Mouse (Mus musculus) heart, postnatal 4 days (tissue): ENCODE measurements around the gene Zfp644. TPM values are rescaled to one million over a fixed set of nuclear protein-coding genes. Genes with fewer than 3 reads are reported as not detected.
A peak's percentile ranks its signal among the peaks of the same experiment; 100 is the strongest.
"Not testable (repeated sequence)": the region's sequence is repeated elsewhere in the genome, so short reads cannot be mapped to it uniquely, and the experiment has no call there.

Experiments
- DNase-seq: peaks from one replicate; pipeline ENCODE4 v3.0.0; 2021
- total RNA-seq, 2 experiments: library from RNA; stranded (reverse); gene quantifications; 2 replicates each; pipeline ENCODE4 v1.2.3; 2021

Gene Zfp644
- 100 to 1,000 TPM; 101 to 107 TPM for total RNA-seq

GRCm38 (mm10) chr5:106696396-106697337, at the start of gene Zfp644:
TSS of gene Zfp644 (minus strand) at chr5:106697287.
- DNase-seq, result peak; percentile 91

DNA sequence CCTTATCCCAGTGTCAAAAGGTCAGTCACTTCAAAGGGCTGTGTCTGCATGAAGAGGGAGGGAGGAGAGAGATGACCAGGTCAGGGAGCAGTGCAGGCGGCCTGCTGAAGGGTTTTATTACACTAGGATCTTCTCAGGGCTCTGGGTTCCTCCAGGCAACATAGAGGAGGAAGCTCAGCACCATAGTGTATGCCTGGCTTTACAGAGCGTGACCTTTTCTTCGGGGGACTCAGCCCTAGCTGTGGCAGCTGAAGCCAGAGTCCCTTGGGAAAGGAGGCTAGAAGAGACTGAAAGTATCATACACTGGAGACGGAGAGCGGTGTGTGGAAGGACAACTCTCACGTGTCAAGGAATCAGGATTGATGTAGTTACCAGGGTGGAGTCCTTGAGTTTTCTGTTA, 42.6 kb upstream of the Zfp644 start:
- no peak for DNase-seq

GRCm38 (mm10) chr5:106723487-106723886, 26.4 kb upstream of the Zfp644 start:
- DNase-seq, result no peak

- no peak for DNase-seq
These were observed 25.7 kb upstream of the Zfp644 start for GRCm38 (mm10) chr5:106722771-106723170.

DNA sequence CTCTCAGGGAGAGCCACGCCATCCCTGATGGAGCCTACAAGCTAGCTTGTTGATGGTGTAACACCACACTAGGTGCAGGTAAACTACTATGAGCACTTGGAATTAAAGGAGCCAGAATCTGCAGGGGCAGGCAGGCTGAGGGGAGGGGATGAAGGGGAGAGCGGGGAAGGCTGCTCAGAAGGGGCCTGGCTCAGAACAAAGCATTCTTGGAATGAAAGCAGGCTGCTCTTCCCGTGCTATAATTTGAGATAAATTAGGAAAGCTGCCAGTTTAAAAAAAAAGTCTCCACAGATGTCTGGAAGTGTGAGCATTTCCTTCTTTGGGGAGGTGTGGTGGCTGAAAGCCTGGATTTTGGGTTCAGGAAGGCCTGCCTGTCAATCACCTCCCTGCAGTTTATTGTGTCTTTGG, 14.8 kb upstream of the Zfp644 start:
- DNase-seq, result no peak

- DNase-seq, result no peak
These were observed 14.2 kb upstream of the Zfp644 start for GRCm38 (mm10) chr5:106711220-106711726.

DNA sequence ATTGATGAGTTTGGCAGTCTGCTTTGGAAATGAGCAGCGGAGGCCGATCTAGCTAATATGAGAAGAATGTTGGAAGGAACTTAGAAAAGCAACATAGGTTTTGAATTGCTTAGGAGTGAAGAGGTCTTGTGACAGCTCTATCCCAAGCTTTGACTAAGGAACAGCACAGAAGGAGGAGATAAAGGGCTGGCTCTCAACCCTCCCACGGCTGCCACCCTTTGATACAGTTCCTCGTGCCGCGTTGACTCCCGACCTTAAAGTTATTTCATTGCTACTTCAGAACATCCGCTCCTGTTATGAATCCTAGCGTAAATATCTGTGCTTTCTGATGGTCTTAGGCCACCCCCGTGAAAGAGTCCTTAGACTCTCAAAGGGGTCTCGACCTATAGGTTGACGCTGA, 13.5 kb upstream of the Zfp644 start:
- no peak for DNase-seq

DNA sequence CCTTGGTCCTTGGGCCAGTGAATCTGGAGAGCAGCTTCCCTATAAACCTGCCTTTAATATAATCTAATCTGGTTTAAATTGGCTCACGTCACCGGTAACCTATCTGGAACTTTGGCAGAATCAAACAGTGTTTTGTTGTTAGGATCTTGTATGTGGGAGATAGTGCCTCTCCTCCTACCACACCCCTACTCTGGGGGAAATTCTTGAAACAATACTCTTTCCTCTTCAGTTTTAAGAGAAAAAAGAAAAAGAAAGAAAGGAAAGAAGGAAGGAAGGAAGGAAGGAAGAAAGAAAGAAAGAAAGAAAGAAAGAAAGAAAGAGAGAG, 13.0 kb upstream of the Zfp644 start:
- DNase-seq, result no peak

- DNase-seq, result peak; percentile 37
These were observed 12.4 kb upstream of the Zfp644 start for GRCm38 (mm10) chr5:106709388-106710084.

GRCm38 (mm10) chr5:106706363-106706762, 9.3 kb upstream of the Zfp644 start:
- no peak for DNase-seq

GRCm38 (mm10) chr5:106705162-106705561, 8.1 kb upstream of the Zfp644 start:
- peak; percentile 59 for DNase-seq

GRCm38 (mm10) chr5:106695681-106696395, 1.2 kb downstream of the Zfp644 start:
- peak; percentile 82 for DNase-seq

DNA sequence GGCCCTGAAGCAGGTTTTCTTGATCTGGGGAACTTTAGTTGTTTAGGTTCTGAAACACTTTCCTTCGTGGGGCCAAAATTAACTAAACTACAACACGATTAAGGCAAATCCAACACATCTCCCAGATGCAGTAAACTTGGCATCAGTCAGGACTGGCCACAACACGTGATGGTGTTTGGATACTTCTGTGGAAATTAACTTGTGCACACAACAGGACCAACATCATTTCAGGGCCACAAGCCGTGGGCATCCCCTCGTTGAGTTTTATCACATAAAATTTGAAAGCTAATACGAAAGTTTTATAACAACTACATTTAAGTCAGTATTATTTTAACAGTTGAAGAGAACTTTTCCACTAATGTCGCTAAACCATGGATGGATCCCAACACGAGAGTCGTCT, 1.9 kb downstream of the Zfp644 start:
- no peak for DNase-seq

DNA sequence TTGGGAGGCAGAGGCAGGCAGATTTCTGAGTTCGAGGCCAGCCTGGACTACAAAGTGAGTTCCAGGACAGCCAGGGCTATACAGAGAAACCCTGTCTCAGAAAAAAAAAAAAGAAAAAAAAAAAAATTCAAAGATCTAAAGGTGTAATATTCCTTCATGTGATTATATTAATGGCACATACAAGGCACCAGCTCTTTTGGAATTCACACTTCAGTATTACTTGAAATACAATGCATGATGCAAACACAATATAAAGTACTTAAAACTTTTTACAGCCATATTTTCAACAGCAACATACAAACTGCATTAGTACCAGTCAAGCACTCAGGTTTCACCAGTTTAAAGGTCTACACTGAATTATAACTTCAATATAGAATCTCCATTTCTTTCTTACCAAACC, 2.4 kb downstream of the Zfp644 start:
- DNase-seq, result no peak

DNA sequence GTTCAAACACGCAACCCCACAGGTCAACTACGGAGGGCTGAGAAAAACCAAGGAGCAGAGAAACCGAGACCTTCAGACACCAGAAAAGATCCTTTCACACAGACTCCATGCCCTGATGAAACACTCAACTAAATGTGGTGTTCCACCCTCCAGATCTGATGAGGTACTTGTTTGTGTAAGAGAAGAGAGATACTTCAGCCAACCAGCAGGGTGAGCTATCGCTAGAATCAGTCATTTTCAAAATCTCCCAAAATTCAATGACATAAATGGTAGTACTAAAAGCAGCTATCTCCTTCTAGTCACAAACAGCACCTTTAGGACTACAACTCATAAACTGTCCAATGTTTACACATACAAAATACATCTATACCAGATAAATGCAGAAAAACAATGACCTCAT, 4.1 kb downstream of the Zfp644 start:
- DNase-seq, result no peak

DNA sequence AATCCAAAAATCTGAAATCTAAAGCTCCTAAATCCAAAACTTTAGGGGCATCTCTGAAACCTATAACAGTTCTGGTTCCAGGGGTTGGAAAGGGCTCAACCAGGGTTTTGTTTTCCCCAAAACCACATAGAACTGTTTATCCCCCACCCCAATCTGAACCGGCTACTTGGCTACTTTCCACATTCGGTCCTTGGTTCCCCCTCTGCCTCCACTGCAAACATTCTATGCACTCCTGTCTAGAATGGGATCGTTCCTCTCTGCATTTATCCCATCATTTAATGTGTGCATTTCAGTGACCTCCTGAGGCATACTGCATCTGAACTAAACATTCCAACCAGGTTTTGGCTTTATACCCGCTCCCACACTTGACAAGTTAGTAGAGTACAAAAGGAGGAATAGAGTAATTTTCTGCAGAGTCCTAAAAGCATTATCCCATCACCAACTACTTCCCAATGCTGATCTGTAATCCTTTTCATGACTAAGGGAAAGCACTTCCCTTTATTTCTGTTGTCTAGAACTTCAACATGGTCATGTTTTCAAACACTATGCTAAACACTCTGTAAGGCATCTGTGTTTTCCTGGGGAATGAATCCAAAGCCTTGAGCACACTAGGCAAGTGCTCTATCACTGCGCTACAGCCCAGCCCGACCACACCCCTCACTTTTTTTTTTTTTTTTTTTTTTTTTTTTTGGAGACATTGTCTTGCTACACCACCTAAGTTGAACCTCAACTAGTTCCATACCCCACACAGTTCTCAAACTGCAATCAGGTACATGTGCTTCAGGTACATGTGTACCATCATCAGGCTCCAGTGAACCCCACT, 16.2 kb downstream of the Zfp644 start:
- DNase-seq, result no peak

DNA sequence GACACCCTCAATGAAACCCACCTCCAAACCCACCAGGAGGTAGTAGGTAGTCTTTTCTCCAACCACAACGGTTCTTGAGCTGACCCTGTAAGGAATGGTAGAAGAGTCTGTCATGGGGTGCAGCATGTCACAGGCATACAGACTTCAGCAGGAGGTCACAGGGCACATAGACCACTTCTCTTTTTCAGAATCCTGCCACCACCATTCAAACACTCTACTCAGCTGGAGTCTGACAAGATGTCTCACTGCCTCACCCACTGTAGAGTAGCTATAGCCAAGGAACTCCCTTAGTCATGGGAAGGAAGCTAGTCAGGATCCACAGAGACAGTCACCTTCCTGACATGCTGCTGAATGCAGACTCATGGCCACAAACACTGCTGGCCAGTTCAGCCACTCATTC, 17.4 kb downstream of the Zfp644 start:
- no peak for DNase-seq

GRCm38 (mm10) chr5:106678823-106679222, 18.3 kb downstream of the Zfp644 start:
- DNase-seq, result not testable (repeated sequence)

- no peak for DNase-seq
These were observed 20.3 kb downstream of the Zfp644 start for GRCm38 (mm10) chr5:106676784-106677183.

GRCm38 (mm10) chr5:106672597-106672996, 24.5 kb downstream of the Zfp644 start:
- no peak for DNase-seq

DNA sequence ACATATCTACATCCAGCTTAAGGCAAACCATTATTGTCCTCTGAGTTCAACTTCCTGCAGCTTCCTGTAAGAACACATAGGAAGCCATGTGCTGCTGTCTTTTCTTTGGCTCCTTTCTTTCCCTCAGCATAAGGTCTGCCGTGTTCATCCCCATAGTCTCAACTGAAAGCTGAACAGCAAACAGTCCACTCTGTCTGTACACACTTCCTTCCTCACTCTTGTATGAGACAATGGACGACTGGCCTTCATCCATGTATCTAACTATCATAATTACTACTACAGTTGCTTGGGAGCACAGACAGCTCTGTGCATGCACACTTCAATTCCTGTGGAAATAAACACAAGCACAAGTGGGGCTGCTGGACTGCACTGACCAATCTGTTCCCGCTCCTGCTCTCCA, 25.2 kb downstream of the Zfp644 start:
- DNase-seq, result no peak

DNA sequence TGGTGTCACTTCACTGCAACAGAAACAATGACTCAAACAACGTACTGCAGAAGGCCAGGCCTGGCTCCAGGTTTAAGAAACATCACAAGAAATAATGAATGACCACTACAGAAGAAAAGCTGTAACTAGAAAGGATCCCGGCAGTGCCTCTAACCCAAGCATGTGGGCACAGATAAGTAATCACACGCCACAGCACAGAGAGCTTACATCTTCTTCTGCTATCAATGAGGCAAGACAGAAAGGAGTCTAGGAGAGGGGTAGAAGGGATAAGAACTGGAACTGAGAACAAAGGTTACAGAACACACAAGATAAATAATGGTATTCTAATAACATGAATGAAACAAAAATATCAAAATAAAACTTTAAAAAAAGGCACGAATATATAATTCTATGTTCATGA, 32.2 kb downstream of the Zfp644 start:
- no peak for DNase-seq
